Comparison of ENCODE assay signal across 27 mouse cellular contexts in genomic region chr14:7938809-7939784, GRCm38 (mm10). TPM values are rescaled to one million over a fixed set of nuclear protein-coding genes. Genes with fewer than 3 reads are reported as not detected.
DNase-seq lines count a peak whose midpoint lies in the region; ATAC-seq and TF ChIP-seq lines count a peak whose summit lies in the region.
"Had no signal": no experiment of that assay in that cellular context is flagged by ENCODE, and none has a peak within 500 bp of the region (broad histone marks: within the 10 kb centered on the region; RNA-seq: fewer than 3 reads in every experiment).

No protein-coding gene starts in this region.

- no peak for ATAC-seq in cerebellum, adult (ENCODE audit: insufficient number of reproducible peaks, low FRiP score, low TSS enrichment)
- no peak for ATAC-seq in midbrain, postnatal 0 days (ENCODE audit: low FRiP score)
- ATAC-seq in midbrain, embryonic 15.5 days (replicated peaks): no peak
- peak; percentile 64 for ATAC-seq in limb, embryonic 13.5 days (ENCODE audit: low FRiP score, low read depth)
- ATAC-seq in erythroid progenitor cell, adult 5-6 weeks (replicated peaks; ENCODE audit: low FRiP score, poor library complexity, severe bottlenecking): no peak
- ATAC-seq: forebrain, embryonic 15.5 days; liver, embryonic 12.5 days had no signal

- H3K4me2 ChIP-seq in midbrain, postnatal 0 days (ENCODE audit: low read depth, low read length, poor library complexity, severe bottlenecking): no peak overlapping the region
- H3K4me2 ChIP-seq in midbrain, embryonic 15.5 days: no peak overlapping the region
- H3K4me2 ChIP-seq in limb, embryonic 13.5 days (replicated peaks): no peak overlapping the region
- H3K4me2 ChIP-seq: forebrain, embryonic 15.5 days; heart, embryonic 12.5 days; hindbrain, embryonic 15.5 days; liver, embryonic 12.5 days; lung, embryonic 14.5 days had no signal

- H3K4me3 ChIP-seq in midbrain, postnatal 0 days (ENCODE audit: low read depth, low read length): no peak overlapping the region
- H3K4me3 ChIP-seq in midbrain, embryonic 15.5 days: no peak overlapping the region
- H3K4me3 ChIP-seq in limb, embryonic 13.5 days: no peak overlapping the region
- H3K4me3 ChIP-seq: erythroblast, embryonic 14.5 days; forebrain, embryonic 15.5 days; heart, embryonic 12.5 days; hindbrain, embryonic 15.5 days; liver, embryonic 12.5 days; midbrain, embryonic 10.5 days had no signal

- DNase-seq in cerebellum, postnatal 10 days: peak; percentile 50 to 66
- peak; percentile 41 for DNase-seq in kidney, postnatal 14 days
- DNase-seq in kidney, postnatal 4 days: no peak
- DNase-seq in midbrain, postnatal 0 days (ENCODE audit: low spot score): peak; percentile 31
- DNase-seq: adrenal gland, adult 8-10 months; lung, embryonic 14.5 days; lung, postnatal 4 days; spleen, adult 18-20 months had no signal

- H3K9ac ChIP-seq in midbrain, postnatal 0 days (replicated peaks; ENCODE audit: low read length, poor library complexity, severe bottlenecking): no peak overlapping the region
- no peak overlapping the region for H3K9ac ChIP-seq in midbrain, embryonic 15.5 days
- no peak overlapping the region for H3K9ac ChIP-seq in limb, embryonic 13.5 days
- H3K9ac ChIP-seq: forebrain, embryonic 15.5 days; heart, embryonic 12.5 days; hindbrain, embryonic 15.5 days; liver, embryonic 12.5 days; lung, embryonic 14.5 days had no signal

- H3K27ac ChIP-seq in midbrain, postnatal 0 days (ENCODE audit: low read depth, low read length): no peak overlapping the region
- no peak overlapping the region for H3K27ac ChIP-seq in midbrain, embryonic 15.5 days
- peak overlapping the region; percentile 71; the same call in 1 of the 2 replicates for H3K27ac ChIP-seq in limb, embryonic 13.5 days
- H3K27ac ChIP-seq: forebrain, embryonic 15.5 days; hindbrain, embryonic 15.5 days; liver, embryonic 12.5 days; midbrain, embryonic 10.5 days had no signal

- no peaks in the 10 kb centered on the region for H3K9me3 ChIP-seq in midbrain, postnatal 0 days (ENCODE audit: low read length)
- no peaks in the 10 kb centered on the region for H3K9me3 ChIP-seq in midbrain, embryonic 15.5 days
- H3K9me3 ChIP-seq in limb, embryonic 13.5 days: no peaks in the 10 kb centered on the region
- H3K9me3 ChIP-seq: forebrain, embryonic 15.5 days; heart, embryonic 12.5 days; hindbrain, embryonic 15.5 days; liver, embryonic 12.5 days; midbrain, embryonic 10.5 days had no signal

- no peaks in the 10 kb centered on the region for H3K27me3 ChIP-seq in midbrain, postnatal 0 days (ENCODE audit: insufficient read depth, low read length)
- H3K27me3 ChIP-seq in midbrain, embryonic 15.5 days (replicated peaks): no peaks in the 10 kb centered on the region
- H3K27me3 ChIP-seq in limb, embryonic 13.5 days: no peaks in the 10 kb centered on the region
- H3K27me3 ChIP-seq: forebrain, embryonic 15.5 days; heart, embryonic 12.5 days; hindbrain, embryonic 15.5 days; liver, embryonic 12.5 days had no signal

- TF ChIP-seq CTCF in midbrain, postnatal 0 days (IDR thresholded peaks at IDR 0.05): no peak

- H3K36me3 ChIP-seq in midbrain, postnatal 0 days (ENCODE audit: insufficient read depth, low read length): peaks cover 34% of the 10 kb centered on the region
- peaks cover 38% of the 10 kb centered on the region for H3K36me3 ChIP-seq in midbrain, embryonic 15.5 days (replicated peaks)
- peaks cover 73% of the 10 kb centered on the region for H3K36me3 ChIP-seq in limb, embryonic 13.5 days

- no peaks in the 10 kb centered on the region for H3K4me1 ChIP-seq in midbrain, postnatal 0 days (ENCODE audit: insufficient read depth, low read length)
- peaks cover 8% of the 10 kb centered on the region; the same call in 1 of the 2 replicates for H3K4me1 ChIP-seq in midbrain, embryonic 15.5 days
- H3K4me1 ChIP-seq in limb, embryonic 13.5 days: peaks cover 82% of the 10 kb centered on the region

- WGBS in midbrain, postnatal 0 days: 85% methylated on average over 19 of the region's 19 CpGs
- WGBS in midbrain, embryonic 15.5 days: 89% methylated on average over 19 of the region's 19 CpGs
- WGBS in limb, embryonic 13.5 days: 50% methylated on average over 19 of the region's 19 CpGs

RNA-seq across cellular contexts. Expression of gene Gm45521, which starts 18.0 kb away (rescaled TPM):
- total RNA-seq in midbrain, postnatal 0 days (2014; rRNA removed): not detected in 2 replicates
- 0.41 and 0.53 TPM in 2 replicates for polyA plus RNA-seq in midbrain, postnatal 0 days (2015; fragmentation: Nextera tagmentation; extraction: Ambion mirVana)
- polyA plus RNA-seq in midbrain, embryonic 15.5 days (2015; fragmentation: Nextera tagmentation; extraction: Ambion mirVana): 0.71 TPM in 1 of 2 replicates, not detected in the other
- polyA plus RNA-seq in limb, embryonic 13.5 days (2015; fragmentation: Nextera tagmentation; extraction: Ambion mirVana): not detected in 2 replicates
- not detected in 2 replicates for total RNA-seq in erythroid progenitor cell, adult 5-6 weeks (2015; ENCODE audit: low replicate concordance)
- not detected in 2 replicates for total RNA-seq in erythroid progenitor cell, adult 5-6 weeks (2017; ENCODE audit: low replicate concordance)
- total RNA-seq: adrenal gland, adult 8-10 months; common myeloid progenitor, adult 5-6 weeks; gastrocnemius, adult 18-20 months; heart, postnatal 25 days had no signal
- polyA plus RNA-seq: embryonic facial prominence, embryonic 11.5 days; erythroblast, embryonic 14.5 days; forebrain, embryonic 15.5 days; gonadal fat pad, adult 2 months; heart, embryonic 12.5 days; hindbrain, embryonic 15.5 days; large intestine, adult 2 months; liver, embryonic 12.5 days; lung, embryonic 14.5 days; neural tube, embryonic 14.5 days; stomach, embryonic 14.5 days; thymus, postnatal 0 days had no signal

RNA-seq across cellular contexts. Expression of gene Dnase1l3, which starts 55.3 kb away (rescaled TPM):
- total RNA-seq in midbrain, postnatal 0 days (2014; rRNA removed): not detected in 2 replicates
- polyA plus RNA-seq in midbrain, postnatal 0 days (2015; fragmentation: Nextera tagmentation; extraction: Ambion mirVana): 0.07 and 0.09 TPM in 2 replicates
- polyA plus RNA-seq in midbrain, embryonic 15.5 days (2015; fragmentation: Nextera tagmentation; extraction: Ambion mirVana): 0.04 and 0.06 TPM in 2 replicates
- 0.10 and 0.17 TPM in 2 replicates for polyA plus RNA-seq in limb, embryonic 13.5 days (2015; fragmentation: Nextera tagmentation; extraction: Ambion mirVana)
- total RNA-seq in erythroid progenitor cell, adult 5-6 weeks (2015; ENCODE audit: low replicate concordance): 0.36 and 1.7 TPM in 2 replicates
- total RNA-seq in erythroid progenitor cell, adult 5-6 weeks (2017; ENCODE audit: low replicate concordance): not detected in 2 replicates
- total RNA-seq: common myeloid progenitor, adult 5-6 weeks; gastrocnemius, adult 18-20 months had no signal
- polyA plus RNA-seq: erythroblast, embryonic 14.5 days; midbrain, embryonic 10.5 days had no signal

Comparison
In these comparisons a context has a peak if more than half of its experiments do, and no peak if none do; other contexts are left out.
1. DNase-seq: peak in cerebellum, postnatal 10 days (2 of 2), kidney, postnatal 14 days (single experiment) and midbrain, postnatal 0 days (single experiment); none in kidney, postnatal 4 days (0 of 2).